Mouse (Mus musculus) CH12.LX (cell line): ENCODE results near the gene Tgif2.
A peak's percentile ranks its signal among the peaks of the same experiment; 100 is the strongest.

ENCODE experiments used
- CTCF ChIP-seq, 2 experiments: IDR thresholded peaks in 1 of 2; conservative IDR thresholded peaks in 1 of 2; 2 replicates each; pipeline ENCODE4 v1.5.1; 2011 to 2012; ENCODE audit warnings: low read depth in 2 of 2, low read length in 2 of 2, improper control_type of control experiment in 1 of 2, inconsistent platforms in 1 of 2, mild to moderate bottlenecking in 1 of 2, moderate library complexity in 1 of 2
- EP300 ChIP-seq: IDR thresholded peaks from 2 replicates; pipeline ENCODE4 v1.6.1; 2011; ENCODE audit warnings: low read length, improper control_type of control experiment
- MAX ChIP-seq: IDR thresholded peaks from 2 replicates; pipeline ENCODE4 v1.6.1; 2011; ENCODE audit warnings: low read length, improper control_type of control experiment
- MAZ ChIP-seq: IDR thresholded peaks from 2 replicates; pipeline ENCODE4 v1.6.1; 2012; ENCODE audit warnings: low read depth, mild to moderate bottlenecking, inconsistent platforms, low read length, improper control_type of control experiment, moderate library complexity
- NRF1 ChIP-seq: IDR thresholded peaks from 2 replicates; pipeline ENCODE4 v1.6.1; 2014; ENCODE audit warnings: low read depth, mild to moderate bottlenecking, inconsistent platforms, low read length, improper control_type of control experiment, moderate library complexity
- POLR2A ChIP-seq: IDR thresholded peaks from 2 replicates; pipeline ENCODE4 v1.6.1; 2011; ENCODE audit warnings: low read depth, mild to moderate bottlenecking, improper control_type of control experiment, low read length
- POLR2AphosphoS2 ChIP-seq: IDR thresholded peaks from 2 replicates; pipeline ENCODE4 v1.6.1; 2011; ENCODE audit warnings: low read depth, low read length, improper control_type of control experiment
- RAD21 ChIP-seq: IDR thresholded peaks from 2 replicates; pipeline ENCODE4 v1.6.1; 2011; ENCODE audit warnings: low read depth, mild to moderate bottlenecking, low read length, improper control_type of control experiment, moderate library complexity
- RCOR1 ChIP-seq: conservative IDR thresholded peaks from 2 replicates; pipeline ENCODE4 v1.6.1; 2012; ENCODE audit warnings: low read depth, mild to moderate bottlenecking, inconsistent platforms, low read length, improper control_type of control experiment
- USF1 ChIP-seq: IDR thresholded peaks from 2 replicates; pipeline ENCODE4 v1.6.1; 2014; ENCODE audit warnings: low read depth, mild to moderate bottlenecking, inconsistent platforms, low read length, improper control_type of control experiment
- USF2 ChIP-seq: conservative IDR thresholded peaks from 2 replicates; pipeline ENCODE4 v1.6.1; 2011; ENCODE audit warnings: low read depth, low read length, improper control_type of control experiment
- ZC3H11A ChIP-seq: IDR thresholded peaks from 2 replicates; pipeline ENCODE4 v1.6.1; 2012; ENCODE audit warnings: low read depth, mild to moderate bottlenecking, inconsistent platforms, low read length, improper control_type of control experiment
- ZMIZ1 ChIP-seq: IDR thresholded peaks from 2 replicates; pipeline ENCODE4 v1.6.1; 2012; ENCODE audit warnings: low read depth, mild to moderate bottlenecking, inconsistent platforms, low read length, improper control_type of control experiment

DNA sequence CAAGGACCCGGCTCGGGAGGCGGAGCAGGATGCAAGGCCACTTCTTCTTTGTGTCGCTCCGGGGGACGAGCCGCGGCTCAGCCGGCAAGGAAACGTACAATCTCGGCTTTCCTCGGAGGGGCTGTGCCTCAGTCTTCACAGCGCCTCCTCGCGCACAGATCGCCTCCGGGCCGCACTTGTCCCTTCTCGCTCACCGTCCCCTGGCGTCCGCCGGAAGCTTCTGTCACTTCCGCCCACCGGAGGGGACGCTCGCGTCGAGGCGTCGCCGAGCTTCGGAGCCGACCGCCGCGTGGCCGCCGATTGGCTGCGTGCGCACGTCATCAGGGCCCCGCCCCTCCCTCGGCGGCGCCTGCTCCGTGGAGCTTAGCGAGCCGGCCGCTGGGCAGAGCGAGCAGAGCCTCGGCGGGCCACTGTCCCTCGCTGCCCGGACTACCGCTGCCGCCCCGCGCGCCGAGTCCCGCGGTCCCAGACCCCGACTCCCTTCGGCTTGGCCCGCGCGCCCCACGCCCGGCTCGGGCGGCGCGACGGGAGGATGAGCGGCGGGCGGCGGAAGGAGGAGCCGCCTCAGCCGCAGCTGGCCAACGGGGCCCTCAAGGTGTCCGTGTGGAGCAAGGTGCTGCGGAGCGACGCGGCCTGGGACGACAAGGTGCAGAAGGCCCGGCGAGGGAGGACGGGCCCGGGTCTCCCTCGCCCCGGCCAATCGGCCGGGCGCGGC, 23.1 kb downstream of the Tgif2 start, which contains the start of gene Rab5if:
- TF ChIP-seq MAZ (peak; percentile 63; the same call in 1 of the 2 replicates), CTCF (conservative IDR thresholded peaks at IDR 0.05 in 1 of 2, IDR thresholded peaks at IDR 0.05 in 1 of 2; ENCODE audit: low read depth in 2 of 2, low read length in 2 of 2) (peak in 1 of 2 experiments; percentile 64; a peak in 2 of 4 replicates), RCOR1 (no peak), RAD21 (peak; percentile 1), MAX (peak; percentile 81), POLR2A (peak; percentile 86), USF1 (no peak), ZC3H11A (no peak), POLR2AphosphoS2 (no peak), USF2 (no peak), ZMIZ1 (peak; percentile 79), NRF1 (peak; percentile 90), EP300 (no peak)
